Mouse (Mus musculus) forebrain, postnatal 0 days (tissue): ENCODE data around the gene Gm10197. TPM values are rescaled to one million over a fixed set of nuclear protein-coding genes. Genes with fewer than 3 reads are reported as not detected.

Experiments used
- ATAC-seq: fragments of 200-750 bp; cut with Nextera tagmentation; 2 replicates; pipeline ENCODE4 v1.8.0; 2017; ENCODE audit warnings: mild to moderate bottlenecking, moderate library complexity
- DNase-seq: peaks from one replicate; pipeline ENCODE4 v3.0.0-alpha.2; 2015
- H3K27ac ChIP-seq: fragments of 300-500 bp; sonication (generic); 2 replicates; pipeline ENCODE4 v1.5.1; 2014; ENCODE audit warnings: low read depth, mild to moderate bottlenecking, antibody characterized with exemption, low read length, moderate library complexity, mixed read lengths
- H3K27me3 ChIP-seq: fragments of 300-500 bp; sonication (generic); 2 replicates; pipeline ENCODE4 v1.6.1; 2014; ENCODE audit warnings: mild to moderate bottlenecking, low read length, mixed read lengths; ENCODE audit not compliant: insufficient read depth
- H3K36me3 ChIP-seq: fragments of 300-500 bp; sonication (generic); 2 replicates; pipeline ENCODE4 v1.6.1; 2014; ENCODE audit warnings: mild to moderate bottlenecking, moderate library complexity; ENCODE audit not compliant: insufficient read depth
- H3K4me1 ChIP-seq: fragments of 300-500 bp; sonication (generic); 2 replicates; pipeline ENCODE4 v1.6.1; 2014; ENCODE audit warnings: antibody characterized with exemption; ENCODE audit not compliant: insufficient read depth
- H3K4me2 ChIP-seq: fragments of 300-500 bp; sonication (generic); 2 replicates; pipeline ENCODE4 v1.6.1; 2014; ENCODE audit warnings: low read depth, mild to moderate bottlenecking, moderate library complexity
- H3K4me3 ChIP-seq: fragments of 300-500 bp; sonication (generic); 2 replicates; pipeline ENCODE4 v1.5.1; 2014; ENCODE audit warnings: low read depth, low read length, mixed read lengths
- H3K9ac ChIP-seq: fragments of 300-500 bp; sonication (generic); 2 replicates; pipeline ENCODE4 v1.6.1; 2014; ENCODE audit warnings: mild to moderate bottlenecking
- H3K9me3 ChIP-seq: fragments of 300-500 bp; sonication (generic); 2 replicates; pipeline ENCODE4 v1.6.1; 2016; ENCODE audit warnings: low read length
- CTCF ChIP-seq: sonication (generic); IDR thresholded peaks from 2 replicates; pipeline ENCODE4 v1.5.1; 2016; ENCODE audit warnings: antibody characterized with exemption, control low read depth, low read depth
- WGBS: fragments of 180-500 bp; shearing (Covaris S2); extraction: QIAGEN DNeasy Blood & Tissue Kit; methylation state at CpG from one replicate; pipeline ENCODE4 v1.1.7; 2014; 5-methylcytosine and 5-hydroxymethylcytosine counted together
- polyA plus RNA-seq: library from polyadenylated mRNA; unstranded; fragments of >200 nt; fragmentation: Nextera tagmentation; extraction: Ambion mirVana; gene quantifications from 2 replicates; pipeline ENCODE4 v1.2.1, GENCODE M21; 2015
- total RNA-seq: library from RNA; depleted of rRNA; stranded (reverse); fragments of >200 nt; gene quantifications from 2 replicates; pipeline ENCODE4 v1.2.3, GENCODE M21; 2014

Gene Gm10197
- total and polyA plus RNA-seq, 2 experiments from 2014 or later, result not detected

DNA sequence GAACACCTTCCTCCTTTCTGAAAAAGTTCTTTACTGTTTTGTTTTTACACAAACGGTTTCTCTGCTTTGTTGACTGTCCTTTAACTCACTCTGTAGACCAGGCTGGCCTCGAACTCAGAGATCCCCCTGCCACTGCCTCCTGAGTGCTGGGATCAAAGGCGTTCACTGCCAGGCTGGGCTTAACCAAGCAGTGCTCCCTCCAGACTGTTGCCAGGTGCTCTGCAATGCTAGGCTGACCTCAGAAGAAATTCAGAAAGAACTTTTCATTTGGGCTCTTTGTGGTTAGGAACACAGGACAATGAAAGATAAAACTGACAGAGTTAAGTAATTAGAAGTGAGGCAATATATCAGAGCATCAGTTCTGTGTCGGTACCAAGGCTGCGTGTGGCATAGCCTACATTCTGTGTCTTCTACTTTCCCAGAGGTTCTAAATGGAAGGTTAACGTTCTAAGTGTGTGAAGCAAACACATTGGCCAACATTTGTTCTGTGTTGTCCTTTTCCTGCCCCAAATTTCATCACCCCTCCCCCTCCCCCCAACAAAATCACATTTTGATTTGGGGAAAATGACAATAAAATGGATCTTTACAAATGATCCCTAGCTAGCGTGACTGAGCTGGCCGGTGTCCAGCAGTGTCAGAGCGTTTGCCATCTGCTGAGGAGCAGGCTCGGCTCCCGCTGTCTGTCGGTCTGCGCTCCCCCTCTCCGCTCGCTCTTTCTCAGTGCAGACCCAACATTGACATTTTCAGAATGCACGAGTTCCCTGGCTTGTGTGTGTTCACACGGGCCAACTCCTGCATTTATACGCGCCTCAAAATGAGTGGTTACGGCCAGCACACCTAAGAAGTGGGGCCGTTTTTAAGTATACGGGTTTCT, 12.2 kb downstream of the Gm10197 start:
- H3K4me1 ChIP-seq, result 0 out of 2 replicates have a peak, but pooled peaks cover 4% of the 10 kb centered on the region
- peak overlapping the region; percentile 35 for H3K9ac ChIP-seq
- 20% methylated on average over 22 of the region's 22 CpGs for WGBS
- H3K4me3 ChIP-seq, result peak overlapping the region; percentile 18; the same call in 1 of the 2 replicates
- no peak for TF ChIP-seq CTCF
- ATAC-seq (peak; percentile 68), DNase-seq (peak; percentile 74)
- no peaks in the 10 kb centered on the region for H3K9me3 ChIP-seq
- H3K4me2 ChIP-seq, result peak overlapping the region; percentile 54
- peak overlapping the region; percentile 64 for H3K27ac ChIP-seq
- no peaks in the 10 kb centered on the region for H3K36me3 ChIP-seq
- H3K27me3 ChIP-seq, result no peaks in the 10 kb centered on the region

DNA sequence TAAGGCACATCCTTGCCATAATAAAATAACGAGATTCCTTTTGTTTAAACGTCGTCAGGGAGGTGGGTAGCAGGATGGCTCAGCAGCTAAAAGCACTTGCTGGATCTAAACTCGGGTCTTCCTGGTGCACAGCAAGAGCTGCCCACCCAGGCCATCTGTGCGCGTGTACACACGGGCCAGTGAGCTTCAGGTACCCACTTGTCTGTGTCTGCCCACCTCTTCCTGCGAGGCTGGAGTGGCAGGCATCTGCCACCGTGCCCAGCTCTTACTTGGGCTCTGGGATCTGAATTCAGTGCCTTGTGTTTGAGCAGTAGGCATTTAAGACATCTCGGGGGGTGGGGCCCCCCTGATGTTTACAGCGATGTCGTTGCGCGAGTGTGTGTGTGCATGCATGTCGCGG, 16.5 kb downstream of the Gm10197 start:
- H3K36me3 ChIP-seq, result no peaks in the 10 kb centered on the region
- 69% methylated on average over 16 of the region's 16 CpGs for WGBS
- H3K4me1 ChIP-seq, result 0 out of 2 replicates have a peak, but pooled peaks cover 2% of the 10 kb centered on the region
- no peak overlapping the region for H3K9ac ChIP-seq
- H3K27ac ChIP-seq, result no peak overlapping the region
- no peaks in the 10 kb centered on the region for H3K9me3 ChIP-seq
- no peak for ATAC-seq
- no peak for TF ChIP-seq CTCF
- H3K4me3 ChIP-seq, result no peak overlapping the region
- DNase-seq, result no peak
- H3K27me3 ChIP-seq, result no peaks in the 10 kb centered on the region
- H3K4me2 ChIP-seq, result no peak overlapping the region

DNA sequence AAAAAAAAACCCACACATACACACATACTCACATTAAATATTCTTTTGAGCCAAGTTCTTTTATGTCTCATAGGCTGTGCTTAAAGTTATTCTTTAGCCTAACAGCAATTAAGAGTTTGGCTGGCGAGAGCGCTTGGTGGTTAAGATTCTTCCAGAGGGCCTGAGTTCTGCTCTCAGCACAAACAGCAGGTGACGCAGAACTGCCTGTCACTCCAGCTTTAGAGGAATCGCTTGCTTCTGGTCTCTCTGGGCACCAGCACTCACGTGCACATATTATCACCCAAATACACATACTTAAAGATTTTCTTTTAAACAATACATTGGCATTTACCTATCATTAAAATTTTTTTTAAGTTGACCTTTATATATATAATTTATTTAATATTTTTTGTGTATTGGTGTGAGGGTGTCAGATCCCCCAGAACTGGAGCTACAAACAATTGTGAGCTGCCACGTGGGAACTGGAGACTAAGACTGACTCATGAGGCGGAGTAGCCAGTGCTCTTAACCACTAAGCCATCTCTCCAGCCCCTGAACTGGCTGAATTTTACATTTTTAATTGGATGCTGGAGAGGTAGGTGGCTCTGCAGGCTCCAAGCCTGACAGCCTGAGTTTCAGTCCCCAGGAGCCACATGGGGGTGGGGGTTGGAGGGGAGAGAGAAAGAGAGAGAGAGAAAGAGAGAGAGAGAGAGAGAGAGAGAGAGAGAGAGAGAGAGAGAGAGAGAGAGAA, 17.1 kb downstream of the Gm10197 start:
- no peak for TF ChIP-seq CTCF
- WGBS, result 43% methylated on average over 7 of the region's 7 CpGs
- Histone ChIP-seq H3K4me1 (no peaks in the 10 kb centered on the region), H3K4me3 (no peak overlapping the region), H3K27me3 (no peaks in the 10 kb centered on the region), H3K9me3 (no peaks in the 10 kb centered on the region), H3K27ac (no peak overlapping the region), H3K9ac (no peak overlapping the region), H3K4me2 (no peak overlapping the region), H3K36me3 (no peaks in the 10 kb centered on the region)
- DNase-seq, result no peak
- ATAC-seq, result no peak

DNA sequence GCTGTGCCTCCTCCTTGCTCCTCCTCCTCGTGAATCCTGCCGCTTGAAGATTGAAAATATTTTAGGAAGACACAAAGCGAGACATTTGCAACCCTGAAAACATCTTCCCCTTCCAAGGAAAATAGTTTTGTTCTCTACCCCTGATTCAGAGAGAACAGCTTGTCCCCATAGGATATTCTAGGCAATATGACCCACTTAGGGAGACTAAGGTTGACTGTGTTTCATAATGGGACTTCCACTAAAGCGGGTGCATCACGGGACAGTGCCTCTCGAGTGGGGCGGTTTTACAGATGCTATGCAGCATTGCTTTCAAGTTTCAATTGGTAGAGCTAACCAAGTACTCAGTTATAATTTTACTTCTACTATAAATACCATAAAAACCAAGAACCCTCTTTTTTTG, 17.7 kb downstream of the Gm10197 start:
- H3K9ac ChIP-seq, result no peak overlapping the region
- H3K4me2 ChIP-seq, result no peak overlapping the region
- no peaks in the 10 kb centered on the region for H3K9me3 ChIP-seq
- no peaks in the 10 kb centered on the region for H3K36me3 ChIP-seq
- 75% methylated on average over 7 of the region's 7 CpGs for WGBS
- no peaks in the 10 kb centered on the region for H3K27me3 ChIP-seq
- no peaks in the 10 kb centered on the region for H3K4me1 ChIP-seq
- DNase-seq (no peak), ATAC-seq (no peak)
- no peak overlapping the region for H3K4me3 ChIP-seq
- TF ChIP-seq CTCF, result no peak
- no peak overlapping the region for H3K27ac ChIP-seq

DNA sequence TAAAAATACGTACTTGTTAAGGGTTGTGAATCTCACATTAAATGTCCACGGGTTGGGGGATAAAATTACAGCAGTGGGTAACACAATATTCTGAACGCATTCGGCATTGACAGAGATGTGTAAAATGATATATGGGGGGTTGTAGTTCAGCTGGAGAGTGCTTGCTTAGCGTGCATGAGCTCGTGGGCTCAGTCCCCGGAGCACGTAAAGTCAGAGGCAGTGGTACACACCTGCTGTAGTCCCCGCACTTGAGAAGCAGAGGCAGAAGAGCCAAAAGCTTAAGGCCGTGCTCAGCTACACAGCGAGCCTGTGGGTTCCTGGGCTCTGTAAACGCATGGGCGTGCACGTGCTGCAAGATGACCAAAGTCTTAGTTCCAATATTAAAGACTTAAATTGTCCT, 25.8 kb downstream of the Gm10197 start:
- H3K9me3 ChIP-seq, result no peaks in the 10 kb centered on the region
- H3K27me3 ChIP-seq, result no peaks in the 10 kb centered on the region
- H3K9ac ChIP-seq, result no peak overlapping the region
- TF ChIP-seq CTCF, result no peak
- 0 out of 2 replicates have a peak, but pooled peaks cover 4% of the 10 kb centered on the region for H3K36me3 ChIP-seq
- 80% methylated on average over 14 of the region's 14 CpGs for WGBS
- DNase-seq (no peak), ATAC-seq (no peak)
- H3K27ac ChIP-seq, result no peak overlapping the region
- 0 out of 2 replicates have a peak, but pooled peaks cover 4% of the 10 kb centered on the region for H3K4me1 ChIP-seq
- no peak overlapping the region for H3K4me2 ChIP-seq
- no peak overlapping the region for H3K4me3 ChIP-seq

DNA sequence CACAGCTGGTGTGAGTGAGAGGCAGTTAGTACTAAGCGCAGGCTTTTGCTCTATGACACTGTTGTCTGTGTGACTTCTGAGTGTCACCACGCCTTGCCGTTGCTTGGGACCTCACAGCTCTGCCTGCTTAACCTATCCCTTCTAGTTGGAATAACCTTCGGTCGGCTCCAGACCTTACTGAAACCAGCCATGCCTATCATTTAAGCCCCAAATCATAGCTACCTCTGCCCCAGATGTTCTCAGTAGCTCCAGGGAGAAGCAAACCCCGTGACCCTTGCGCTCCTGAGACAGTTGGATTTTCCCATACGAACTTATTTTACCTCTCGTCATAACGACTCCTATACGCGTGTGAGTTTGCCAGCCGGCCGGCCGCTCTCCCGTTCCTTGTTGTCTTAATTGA, 27.5 kb downstream of the Gm10197 start:
- Histone ChIP-seq H3K4me2 (no peak overlapping the region), H3K4me3 (no peak overlapping the region), H3K27me3 (no peaks in the 10 kb centered on the region), H3K4me1 (0 out of 2 replicates have a peak, but pooled peaks cover 4% of the 10 kb centered on the region), H3K27ac (no peak overlapping the region), H3K9me3 (no peaks in the 10 kb centered on the region), H3K36me3 (0 out of 2 replicates have a peak, but pooled peaks cover 4% of the 10 kb centered on the region), H3K9ac (no peak overlapping the region)
- 73% methylated on average over 16 of the region's 16 CpGs for WGBS
- DNase-seq (no peak), ATAC-seq (no peak)
- TF ChIP-seq CTCF, result no peak
